Mouse (Mus musculus) MEL (cell line): ENCODE measurements at regions not wholly inside any gene's neighbourhood (a gene's known extent, or its start where the extent isn't known, plus 50 kb on each side); places are given as distances from the start of the nearest gene placed in this dataset.

Experiments used
- DNase-seq: peaks from one replicate; pipeline ENCODE4 v3.0.0; 2011; ENCODE audit warnings: low read depth, low spot score
- H3K27ac ChIP-seq: 2 replicates; pipeline ENCODE4 v1.5.1; 2012; ENCODE audit warnings: low read depth, mild to moderate bottlenecking, control low read depth, low read length, moderate library complexity; ENCODE audit not compliant: control insufficient read depth
- H3K27me3 ChIP-seq, 2 experiments: fragments of 150-350 bp in 1 of 2; sonication (generic) in 1 of 2; 2 replicates each; pipeline ENCODE4 v1.6.1; 2012; ENCODE audit warnings: low read length in 2 of 2, mild to moderate bottlenecking in 2 of 2, improper control_type of control experiment in 1 of 2, moderate library complexity in 1 of 2; ENCODE audit not compliant: insufficient read depth in 2 of 2, control insufficient read depth in 1 of 2
- H3K36me3 ChIP-seq, 2 experiments: 2 replicates each; pipeline ENCODE4 v1.6.1; 2012 to 2014; ENCODE audit warnings: low read length in 2 of 2, improper control_type of control experiment in 1 of 2, inconsistent platforms in 1 of 2, mild to moderate bottlenecking in 1 of 2; ENCODE audit not compliant: insufficient read depth in 2 of 2, control insufficient read depth in 1 of 2
- H3K4me1 ChIP-seq, 2 experiments: fragments of 150-350 bp in 1 of 2; sonication (generic) in 1 of 2; 2 replicates each; pipeline ENCODE4 v1.6.1; 2012; ENCODE audit warnings: low read length in 2 of 2, improper control_type of control experiment in 1 of 2, mild to moderate bottlenecking in 1 of 2; ENCODE audit not compliant: insufficient read depth in 2 of 2, control insufficient read depth in 1 of 2
- H3K4me3 ChIP-seq, 2 experiments: fragments of 150-350 bp in 1 of 2; sonication (generic) in 1 of 2; 2 replicates each; pipeline ENCODE4 v1.5.1; 2012; ENCODE audit warnings: low read depth in 2 of 2, low read length in 2 of 2, mild to moderate bottlenecking in 2 of 2, moderate library complexity in 2 of 2, control low read depth in 1 of 2, improper control_type of control experiment in 1 of 2; ENCODE audit not compliant: control insufficient read depth in 1 of 2, insufficient read depth in 1 of 2
- H3K79me2 ChIP-seq: 2 replicates; pipeline ENCODE4 v1.6.1; 2012; ENCODE audit warnings: mild to moderate bottlenecking, low read length, moderate library complexity; ENCODE audit not compliant: control insufficient read depth, poor library complexity, insufficient read depth
- H3K9ac ChIP-seq: 2 replicates; pipeline ENCODE4 v1.6.1; 2012; ENCODE audit warnings: low read depth, mild to moderate bottlenecking, control low read depth, low read length, moderate library complexity; ENCODE audit not compliant: control insufficient read depth, poor library complexity, severe bottlenecking
- H3K9me3 ChIP-seq: fragments of 150-350 bp; sonication (generic); replicated peaks from 2 replicates; pipeline ENCODE4 v1.6.1; 2012; ENCODE audit warnings: mild to moderate bottlenecking, low read length, improper control_type of control experiment, moderate library complexity; ENCODE audit not compliant: insufficient read depth
- CHD2 ChIP-seq: IDR thresholded peaks from 2 replicates; pipeline ENCODE4 v1.6.1; 2011; ENCODE audit warnings: low read length, improper control_type of control experiment
- CTCF ChIP-seq, 3 experiments: IDR thresholded peaks in 2 of 3; conservative IDR thresholded peaks in 1 of 3; 2 replicates each; pipeline ENCODE4 v1.5.1; 2011 to 2012; ENCODE audit warnings: low read length in 3 of 3, low read depth in 2 of 3, mild to moderate bottlenecking in 2 of 3, improper control_type of control experiment in 1 of 3, inconsistent platforms in 1 of 3, mixed read lengths in 1 of 3, moderate library complexity in 1 of 3; ENCODE audit not compliant: control insufficient read depth in 1 of 3, insufficient read depth in 1 of 3, poor library complexity in 1 of 3, severe bottlenecking in 1 of 3
- ELF1 ChIP-seq: IDR thresholded peaks from 2 replicates; pipeline ENCODE4 v1.6.1; 2014; ENCODE audit warnings: low read depth, mild to moderate bottlenecking, inconsistent platforms, low read length, improper control_type of control experiment, moderate library complexity
- GABPA ChIP-seq: IDR thresholded peaks from 2 replicates; pipeline ENCODE4 v1.6.1; 2012; ENCODE audit warnings: low read depth, mild to moderate bottlenecking, inconsistent platforms, low read length, improper control_type of control experiment, moderate library complexity
- GATA1 ChIP-seq: IDR thresholded peaks from 2 replicates; pipeline ENCODE4 v1.6.1; 2011; ENCODE audit warnings: low read depth, low read length, improper control_type of control experiment
- JUND ChIP-seq: IDR thresholded peaks from 2 replicates; pipeline ENCODE4 v1.6.1; 2011; ENCODE audit warnings: low read depth, mild to moderate bottlenecking, improper control_type of control experiment, low read length
- MAFK ChIP-seq: IDR thresholded peaks from 2 replicates; pipeline ENCODE4 v1.6.1; 2011; ENCODE audit warnings: low read depth, mild to moderate bottlenecking, low read length, improper control_type of control experiment, borderline replicate concordance
- MAZ ChIP-seq: IDR thresholded peaks from 2 replicates; pipeline ENCODE4 v1.6.1; 2012; ENCODE audit warnings: low read depth, mild to moderate bottlenecking, inconsistent platforms, low read length, improper control_type of control experiment
- MEF2A ChIP-seq: IDR thresholded peaks from 2 replicates; pipeline ENCODE4 v1.6.1; 2014; ENCODE audit warnings: low read depth, mild to moderate bottlenecking, inconsistent platforms, low read length, improper control_type of control experiment; ENCODE audit not compliant: poor library complexity, insufficient replicate concordance, severe bottlenecking; ENCODE audit errors: extremely low read depth
- MXI1 ChIP-seq: IDR thresholded peaks from 2 replicates; pipeline ENCODE4 v1.6.1; 2011; ENCODE audit warnings: mild to moderate bottlenecking, low read depth, low read length, improper control_type of control experiment
- NRF1 ChIP-seq: IDR thresholded peaks from 2 replicates; pipeline ENCODE4 v1.6.1; 2014; ENCODE audit warnings: low read depth, mild to moderate bottlenecking, inconsistent platforms, low read length, improper control_type of control experiment, moderate library complexity; ENCODE audit not compliant: poor library complexity, insufficient read depth, severe bottlenecking
- RAD21 ChIP-seq: IDR thresholded peaks from 2 replicates; pipeline ENCODE4 v1.6.1; 2011; ENCODE audit warnings: mild to moderate bottlenecking, low read depth, low read length, improper control_type of control experiment
- SIN3A ChIP-seq: IDR thresholded peaks from 2 replicates; pipeline ENCODE4 v1.6.1; 2012; ENCODE audit warnings: low read length, improper control_type of control experiment, inconsistent platforms
- SMC3 ChIP-seq: IDR thresholded peaks from 2 replicates; pipeline ENCODE4 v1.6.1; 2011; ENCODE audit warnings: low read depth, low read length, improper control_type of control experiment
- TCF12 ChIP-seq: IDR thresholded peaks from 2 replicates; pipeline ENCODE4 v1.6.1; 2014; ENCODE audit warnings: low read depth, mild to moderate bottlenecking, inconsistent platforms, low read length, improper control_type of control experiment, moderate library complexity
- USF1 ChIP-seq: IDR thresholded peaks from 2 replicates; pipeline ENCODE4 v1.6.1; 2014; ENCODE audit warnings: low read depth, mild to moderate bottlenecking, inconsistent platforms, low read length, improper control_type of control experiment, moderate library complexity
- ZC3H11A ChIP-seq: IDR thresholded peaks from 2 replicates; pipeline ENCODE4 v1.6.1; 2012; ENCODE audit warnings: low read depth, mild to moderate bottlenecking, inconsistent platforms, low read length, improper control_type of control experiment
- ZKSCAN1 ChIP-seq: IDR thresholded peaks from 2 replicates; pipeline ENCODE4 v1.6.1; 2012; ENCODE audit warnings: low read depth, mild to moderate bottlenecking, inconsistent platforms, low read length, improper control_type of control experiment, moderate library complexity
- ZMIZ1 ChIP-seq: IDR thresholded peaks from 2 replicates; pipeline ENCODE4 v1.6.1; 2012; ENCODE audit warnings: low read depth, mild to moderate bottlenecking, inconsistent platforms, low read length, improper control_type of control experiment, moderate library complexity

DNA sequence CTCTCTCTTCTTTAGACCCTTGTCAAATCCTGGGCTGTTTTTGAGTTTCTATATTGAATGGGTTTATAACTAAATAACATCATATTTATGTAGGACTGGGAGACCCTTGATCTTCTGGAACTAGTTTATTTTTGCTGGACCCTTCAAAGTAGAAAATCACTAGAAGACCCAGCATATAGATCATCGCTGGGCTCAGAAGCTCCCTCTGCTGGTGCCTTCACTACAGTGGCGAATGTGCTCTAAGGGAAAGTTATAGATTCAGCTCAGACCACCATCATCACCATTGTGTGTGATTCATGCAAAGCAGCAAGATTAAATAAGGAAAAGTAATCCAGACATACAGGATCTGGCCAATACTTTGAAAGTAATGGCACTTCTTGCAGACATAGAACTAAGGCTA lies 335.4 kb upstream of the Rag2 start:
- TF ChIP-seq RAD21 = peak; percentile 21
- TF ChIP-seq CHD2 = no peak
- peak; percentile 41 to 56 (median 54) for TF ChIP-seq CTCF (IDR thresholded peaks at IDR 0.05 in 2 of 3, conservative IDR thresholded peaks at IDR 0.05 in 1 of 3; ENCODE audit: control insufficient read depth in 1 of 3, insufficient read depth in 1 of 3, low read depth in 2 of 3, low read length in 3 of 3, poor library complexity in 1 of 3, severe bottlenecking in 1 of 3)
- TF ChIP-seq SMC3 = peak; percentile 71
- Histone ChIP-seq H3K79me2 (no peaks in the 10 kb centered on the region), H3K27me3 (no peaks in the 10 kb centered on the region), H3K9ac (no peak overlapping the region), H3K4me1 (no peaks in the 10 kb centered on the region), H3K27ac (no peak overlapping the region), H3K4me3 (no peak overlapping the region), H3K36me3 (no peaks in the 10 kb centered on the region), H3K9me3 (no peaks in the 10 kb centered on the region)
- peak; percentile 24 for DNase-seq

DNA sequence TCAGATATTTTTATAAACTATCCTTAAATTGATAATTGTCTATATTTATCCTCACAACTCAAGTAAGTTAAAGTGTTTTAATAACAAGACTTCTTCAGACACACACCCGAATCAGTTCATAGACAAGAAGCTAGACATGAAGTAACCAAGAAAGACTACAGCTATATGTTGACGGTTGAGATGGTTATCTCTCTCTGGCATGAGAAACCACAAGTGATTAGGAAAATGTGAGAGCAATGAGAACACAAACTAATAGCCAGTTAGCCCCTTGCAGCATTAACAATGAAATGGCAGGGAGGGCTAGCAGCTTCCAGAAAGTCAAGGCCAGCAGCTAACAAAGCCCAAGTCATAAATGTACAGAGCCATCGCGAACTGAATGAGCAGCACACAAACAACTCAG lies 333.8 kb upstream of the Rag2 start:
- Histone ChIP-seq H3K9me3 (no peaks in the 10 kb centered on the region), H3K9ac (no peak overlapping the region), H3K4me1 (no peaks in the 10 kb centered on the region), H3K27ac (no peak overlapping the region), H3K4me3 (no peak overlapping the region), H3K27me3 (no peaks in the 10 kb centered on the region), H3K79me2 (no peaks in the 10 kb centered on the region), H3K36me3 (no peaks in the 10 kb centered on the region)
- no peak for DNase-seq
- TF ChIP-seq USF1 = no peak
- no peak for TF ChIP-seq MAZ
- TF ChIP-seq ELF1 = no peak
- TF ChIP-seq GABPA = no peak
- no peak for TF ChIP-seq GATA1
- TF ChIP-seq ZKSCAN1 = no peak
- no peak for TF ChIP-seq SMC3
- no peak for TF ChIP-seq ZC3H11A
- TF ChIP-seq MEF2A = no peak
- TF ChIP-seq MXI1 = no peak
- no peak for TF ChIP-seq TCF12
- TF ChIP-seq SIN3A = no peak
- no peak for TF ChIP-seq NRF1
- TF ChIP-seq ZMIZ1 = no peak
- no peak for TF ChIP-seq MAFK
- no peak for TF ChIP-seq JUND
